Mouse (Mus musculus) thymus, postnatal 4 days (tissue): ENCODE measurements around the gene Bend7.

Experiments
- DNase-seq: peaks from one replicate; pipeline ENCODE4 v3.0.0; 2021

Gene Bend7

DNA sequence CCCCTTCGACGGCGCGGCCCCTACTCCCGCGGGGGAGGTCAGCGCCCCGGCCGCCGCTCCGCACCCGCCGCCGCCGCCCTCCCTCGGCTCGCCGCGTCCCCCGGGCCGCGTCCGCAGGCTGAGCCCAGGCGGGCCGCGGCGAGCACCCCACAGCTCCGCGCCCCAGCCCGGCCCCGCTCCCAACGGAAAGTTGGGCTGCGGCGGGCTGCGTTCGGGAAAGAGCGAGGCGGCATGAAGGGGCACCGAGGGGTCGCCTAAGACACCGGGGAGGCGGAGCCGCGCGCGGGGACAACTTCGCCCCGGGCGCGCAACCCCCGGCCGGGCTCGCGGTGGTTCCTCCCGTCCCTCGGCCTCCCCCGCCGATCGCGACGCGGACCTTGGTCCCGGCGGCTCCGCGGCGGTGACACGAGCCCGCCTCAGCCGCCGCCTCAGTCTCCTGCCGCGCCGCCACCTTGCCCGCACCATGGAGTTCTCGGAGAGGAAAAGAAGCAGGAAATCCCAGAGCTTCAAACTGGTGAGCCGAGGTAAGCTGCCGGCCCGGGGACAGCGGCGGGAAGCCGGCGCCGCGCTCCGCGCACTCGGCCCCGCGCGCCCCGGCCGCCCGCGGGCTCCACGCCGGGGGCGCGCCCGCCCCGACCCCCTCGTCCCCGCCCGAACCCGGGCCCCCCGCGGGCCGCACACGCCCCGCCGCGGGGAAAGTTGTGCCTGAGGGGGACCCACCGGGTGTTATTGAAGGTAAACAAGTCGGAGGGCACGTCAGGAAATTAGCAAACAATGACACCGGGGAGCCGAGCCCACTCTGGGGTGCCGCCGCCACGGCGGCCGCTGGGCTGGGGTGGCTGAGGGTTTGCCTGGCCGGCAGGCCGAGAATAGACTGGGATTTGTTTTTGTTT, at the start of gene Bend7:
TSS of gene Bend7 (plus strand) at position 63 of the 893 bp plus-strand sequence.
- peak; percentile 45 for DNase-seq

GRCm38 (mm10) chr2:4668626-4669025, 49.0 kb upstream of the Bend7 start:
- no peak for DNase-seq

DNA sequence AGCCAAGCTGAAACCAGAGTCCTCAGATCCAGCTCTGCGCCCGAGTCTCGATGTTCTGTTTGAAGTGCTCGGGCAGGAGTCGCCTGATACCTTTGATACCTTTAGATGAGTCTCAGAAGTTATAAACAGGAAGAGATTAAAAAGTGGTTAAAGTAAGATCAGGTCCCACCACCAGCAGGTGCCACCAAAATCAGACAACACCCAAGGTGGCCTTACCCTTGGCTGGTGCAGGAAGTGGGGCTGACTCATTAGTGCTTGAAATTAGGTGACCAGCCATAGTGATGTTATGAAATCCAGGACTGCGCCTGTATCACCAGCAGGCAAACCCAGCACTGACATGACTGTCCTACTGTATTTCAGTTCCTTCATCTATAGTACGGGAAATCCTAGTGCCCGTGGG, 47.9 kb upstream of the Bend7 start:
- no peak for DNase-seq

DNA sequence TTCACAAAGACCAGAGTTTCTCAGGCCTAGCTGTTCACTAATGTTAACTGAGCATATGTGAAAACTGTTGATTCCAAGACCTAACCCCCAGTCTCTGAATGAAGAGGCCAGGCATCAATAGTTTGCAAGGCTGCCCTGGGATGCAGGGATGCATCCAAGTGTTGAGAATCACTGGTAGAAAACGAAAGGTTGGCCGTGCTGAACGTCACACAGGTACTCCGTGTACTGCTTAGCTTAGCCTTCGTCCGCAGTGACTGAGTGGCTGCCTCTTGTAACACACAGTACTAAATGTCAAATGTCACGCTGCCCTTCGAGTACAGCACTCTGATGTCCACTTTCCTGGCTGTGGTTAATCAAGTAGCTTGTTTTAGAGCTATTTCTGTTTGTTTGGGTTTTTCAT, 46.0 kb upstream of the Bend7 start:
- no peak for DNase-seq

DNA sequence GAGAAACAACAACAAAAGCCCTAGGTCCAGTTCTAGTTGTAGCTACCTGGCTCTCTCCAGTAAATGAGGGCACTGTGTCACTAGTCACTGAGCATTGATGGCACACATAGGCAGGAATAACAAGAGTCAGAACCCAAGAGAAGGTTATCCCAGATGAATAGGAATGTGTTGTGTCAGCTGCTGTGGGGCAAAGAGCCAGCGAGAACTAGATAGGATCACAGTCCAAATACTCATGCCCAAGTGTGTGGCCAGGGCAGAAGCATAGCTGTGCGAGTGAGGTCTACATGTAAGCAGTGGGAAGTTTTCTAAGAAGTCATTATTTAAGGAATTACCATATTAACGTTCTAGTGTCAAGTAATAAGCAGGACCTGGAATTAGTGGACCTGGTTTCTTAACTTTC, 37.7 kb upstream of the Bend7 start:
- DNase-seq, result no peak

GRCm38 (mm10) chr2:4711262-4711661, 6.4 kb upstream of the Bend7 start:
- peak; percentile 27 for DNase-seq

- DNase-seq, result peak; percentile 22
Measured at GRCm38 (mm10) chr2:4717081-4717768, 406 bp upstream of the Bend7 start.

- DNase-seq, result no peak
Measured at GRCm38 (mm10) chr2:4723088-4723487, 5.5 kb downstream of the Bend7 start.

- DNase-seq, result peak; percentile 29
Measured at GRCm38 (mm10) chr2:4730161-4730560, 12.5 kb downstream of the Bend7 start.

GRCm38 (mm10) chr2:4733971-4734370, 16.3 kb downstream of the Bend7 start:
- DNase-seq, result no peak

- DNase-seq, result no peak
Measured at GRCm38 (mm10) chr2:4736095-4736797, 18.6 kb downstream of the Bend7 start.

- no peak for DNase-seq
Measured at GRCm38 (mm10) chr2:4736798-4737155, 19.1 kb downstream of the Bend7 start.

DNA sequence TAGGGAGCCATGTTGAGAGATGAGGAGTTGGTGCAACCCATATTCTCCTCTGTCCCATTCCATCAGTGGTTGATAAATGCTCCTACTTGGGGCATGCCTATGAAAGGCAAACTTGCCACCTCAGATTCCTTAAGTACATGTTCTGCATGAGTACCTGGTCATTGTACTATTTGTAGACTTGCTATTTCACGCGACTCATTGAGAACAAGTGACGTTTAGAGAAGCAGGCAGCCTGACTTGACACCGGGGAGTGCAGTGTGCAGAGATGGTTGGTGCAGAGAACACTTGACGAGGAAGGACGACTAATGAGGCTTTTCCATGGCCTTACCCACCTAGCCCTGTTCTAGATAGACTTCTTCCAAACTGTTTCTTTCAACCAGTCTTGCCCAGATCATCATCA, 34.3 kb downstream of the Bend7 start:
- DNase-seq, result no peak

GRCm38 (mm10) chr2:4755716-4756115, 38.1 kb downstream of the Bend7 start:
- no peak for DNase-seq

DNA sequence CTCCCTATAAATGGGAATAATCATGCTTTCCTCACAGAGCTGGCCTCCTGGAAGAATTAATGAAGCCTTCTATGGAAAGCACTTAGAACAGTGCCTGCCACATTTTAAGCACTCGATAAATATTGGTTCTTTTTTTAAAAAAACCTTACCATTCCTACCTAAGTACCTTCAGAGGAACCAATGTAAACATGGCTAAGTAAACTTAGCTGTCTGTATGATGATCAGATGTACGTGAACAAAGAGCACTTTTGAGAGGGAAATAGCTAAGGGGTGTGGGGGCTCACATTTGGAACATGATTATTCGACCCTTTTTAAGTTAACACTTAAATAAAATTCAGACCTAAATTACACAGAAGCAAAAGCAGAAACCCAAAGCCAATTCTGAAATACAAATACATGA, 39.6 kb downstream of the Bend7 start:
- DNase-seq, result no peak

- DNase-seq, result no peak
Measured at GRCm38 (mm10) chr2:4760741-4761140, 43.1 kb downstream of the Bend7 start.

DNA sequence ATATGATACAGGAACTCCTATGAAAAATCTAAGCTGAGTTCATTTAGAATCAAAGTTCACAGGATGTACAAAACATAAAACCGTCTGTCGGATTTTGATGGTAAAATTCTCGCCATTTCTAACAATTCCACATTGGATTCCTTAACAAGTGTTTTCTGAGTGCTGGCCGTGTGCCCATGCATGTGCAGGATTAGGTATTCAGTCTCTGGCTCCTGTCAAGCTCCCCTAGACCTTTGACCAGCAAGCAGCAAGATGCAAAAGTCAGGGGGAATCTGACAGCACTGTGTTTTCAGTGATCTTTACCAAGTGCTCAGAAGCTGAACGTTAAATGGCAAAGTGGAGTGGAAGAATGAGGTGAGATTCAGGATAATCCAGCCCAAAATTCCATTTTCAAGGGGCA, 44.3 kb downstream of the Bend7 start:
- no peak for DNase-seq

- DNase-seq, result no peak
Measured at GRCm38 (mm10) chr2:4764071-4764470, 46.4 kb downstream of the Bend7 start.

DNA sequence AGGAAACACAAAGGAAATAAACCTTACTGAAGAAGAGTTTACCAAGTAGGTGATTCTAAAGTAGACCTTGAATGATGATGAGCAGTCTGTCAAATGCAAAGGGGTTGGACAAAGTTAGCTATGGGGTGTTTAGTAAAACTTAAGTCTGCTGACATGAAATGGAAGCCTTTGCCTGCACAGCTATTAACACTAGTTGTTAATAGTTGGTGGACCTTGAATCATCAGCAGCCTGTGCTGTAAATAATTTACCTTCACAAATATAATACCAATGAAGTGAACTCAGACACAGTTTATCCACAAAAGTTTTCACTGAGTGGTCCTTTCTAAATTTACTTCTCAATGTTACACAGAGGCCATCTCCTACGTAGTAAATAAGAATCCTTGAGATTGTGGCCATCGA, 52.7 kb downstream of the Bend7 start:
- no peak for DNase-seq

GRCm38 (mm10) chr2:4773911-4774310, 56.3 kb downstream of the Bend7 start:
- DNase-seq, result no peak

DNA sequence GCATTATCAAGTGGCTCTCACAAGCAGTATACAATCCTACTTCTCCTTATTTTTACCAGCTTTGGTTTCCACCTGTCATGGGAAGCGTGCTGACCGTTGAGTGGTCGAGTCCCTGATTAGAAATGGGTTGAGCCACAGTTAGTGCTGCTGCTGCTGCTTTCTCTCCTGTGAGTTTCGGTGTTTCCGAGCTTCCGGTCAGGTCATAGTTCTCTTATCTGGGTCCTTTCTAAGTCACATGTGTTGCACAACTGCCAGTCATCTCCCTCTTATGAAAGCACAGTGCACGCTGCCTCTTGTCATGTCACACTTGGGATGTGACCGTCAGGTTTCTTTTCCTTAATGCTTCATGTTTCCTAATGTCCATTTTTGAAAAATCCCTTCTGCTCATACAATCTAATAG, 59.7 kb downstream of the Bend7 start:
- no peak for DNase-seq

- DNase-seq, result no peak
Measured at GRCm38 (mm10) chr2:4781641-4782040, 64.0 kb downstream of the Bend7 start.

- no peak for DNase-seq
Measured at GRCm38 (mm10) chr2:4782401-4782800, 64.8 kb downstream of the Bend7 start.
